Mouse (Mus musculus) kidney, embryonic 16.5 days (tissue): ENCODE measurements around the gene B4galnt3. TPM values are rescaled to one million over a fixed set of nuclear protein-coding genes. Genes with fewer than 3 reads are reported as not detected.
A peak's percentile ranks its signal among the peaks of the same experiment; 100 is the strongest.

Experiments
- ATAC-seq: fragments of 200-750 bp; cut with Nextera tagmentation; 2 replicates; pipeline ENCODE4 v1.8.0; 2017; ENCODE audit warnings: moderate TSS enrichment; ENCODE audit not compliant: low FRiP score, low TSS enrichment
- H3K27ac ChIP-seq: fragments of 300-500 bp; sonication (generic); 2 replicates; pipeline ENCODE4 v1.5.1; 2014; ENCODE audit warnings: low read length
- H3K27me3 ChIP-seq: fragments of 300-500 bp; sonication (generic); 2 replicates; pipeline ENCODE4 v1.6.1; 2014; ENCODE audit warnings: low read length, control low read depth, mixed read lengths; ENCODE audit not compliant: insufficient read depth
- H3K36me3 ChIP-seq: fragments of 300-500 bp; sonication (generic); 2 replicates; pipeline ENCODE4 v1.6.1; 2014; ENCODE audit warnings: low read length, control low read depth, mixed read lengths; ENCODE audit not compliant: insufficient read depth
- H3K4me1 ChIP-seq: fragments of 300-500 bp; sonication (generic); 2 replicates; pipeline ENCODE4 v1.6.1; 2014; ENCODE audit warnings: low read length, control low read depth, mixed read lengths; ENCODE audit not compliant: insufficient read depth
- H3K4me2 ChIP-seq: fragments of 300-500 bp; sonication (generic); replicated peaks from 2 replicates; pipeline ENCODE4 v1.6.1; 2014; ENCODE audit warnings: low read depth, low read length
- H3K4me3 ChIP-seq: fragments of 300-500 bp; sonication (generic); 2 replicates; pipeline ENCODE4 v1.5.1; 2014; ENCODE audit warnings: mild to moderate bottlenecking, low read length
- H3K9ac ChIP-seq: fragments of 300-500 bp; sonication (generic); replicated peaks from 2 replicates; pipeline ENCODE4 v1.6.1; 2014; ENCODE audit warnings: low read length
- H3K9me3 ChIP-seq: fragments of 300-500 bp; sonication (generic); 2 replicates; pipeline ENCODE4 v1.6.1; 2016; ENCODE audit warnings: low read length, control low read depth
- WGBS: fragments of 180-500 bp; shearing (Covaris S2); extraction: QIAGEN DNeasy Blood & Tissue Kit; methylation state at CpG from one replicate; pipeline ENCODE4 v1.1.7; 2014; 5-methylcytosine and 5-hydroxymethylcytosine counted together
- polyA plus RNA-seq: library from polyadenylated mRNA; unstranded; fragments of >200 nt; fragmentation: Nextera tagmentation; extraction: Ambion mirVana; gene quantifications from 2 replicates; pipeline ENCODE4 v1.2.1, GENCODE M21; 2015

The B4galnt3 gene
- polyA plus RNA-seq, result 2.4 and 2.6 TPM in 2 replicates

DNA sequence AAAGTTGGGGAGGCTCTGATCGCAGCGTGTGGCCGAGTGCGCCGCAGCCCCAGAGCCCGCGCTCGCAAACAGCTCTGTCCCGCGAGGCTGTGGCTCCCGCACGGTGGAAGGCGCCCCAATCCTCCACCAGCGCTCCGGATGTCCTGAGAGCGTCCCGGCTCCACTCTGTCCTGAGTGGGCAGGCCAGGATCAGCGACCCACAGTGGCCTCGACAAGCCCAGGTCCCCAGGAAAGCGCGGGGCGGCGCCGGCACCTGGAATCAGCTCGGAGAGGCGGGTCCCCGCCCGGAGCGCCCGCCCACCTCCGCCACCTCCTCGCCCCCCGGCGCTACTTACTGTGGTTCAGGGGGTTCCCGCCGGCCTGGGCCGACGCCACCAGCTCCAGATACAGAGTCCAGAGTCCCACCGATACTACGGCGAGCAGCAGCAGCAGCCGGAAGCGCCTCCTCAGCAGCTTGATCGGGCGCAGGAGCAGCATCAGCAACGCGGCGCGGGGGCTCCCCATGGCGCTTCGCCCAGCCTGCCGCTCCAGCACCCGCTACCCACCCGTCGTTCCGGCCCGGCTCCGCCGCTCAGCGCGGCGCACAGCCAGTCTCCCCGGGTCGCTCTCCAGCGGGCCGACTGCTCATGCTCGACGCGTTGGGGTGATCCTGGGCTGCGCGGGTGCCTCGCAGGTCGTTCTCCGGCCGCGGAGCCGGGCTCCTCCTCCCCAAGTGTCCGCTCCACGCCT lies at the start of gene B4galnt3, which contains the start of gene D330020A13Rik:
TSS of gene B4galnt3 (minus strand) at position 504 of the 729 bp plus-strand sequence.
TSS of gene D330020A13Rik (plus strand) at position 309 of the 729 bp plus-strand sequence.
- WGBS, result under 1% methylated on average over 72 of the region's 79 CpGs
- H3K27ac ChIP-seq, result peak within 1 kb of the TSS; percentile 76
- ATAC-seq, result peak; percentile 80
- no peaks in the 10 kb centered on the region for H3K36me3 ChIP-seq
- peaks cover 6% of the 10 kb centered on the region; the same call in 1 of the 2 replicates for H3K27me3 ChIP-seq
- H3K4me1 ChIP-seq, result 0 out of 2 replicates have a peak, but pooled peaks cover 6% of the 10 kb centered on the region
- peak within 1 kb of the TSS; percentile 73 for H3K4me3 ChIP-seq
- no peaks in the 10 kb centered on the region for H3K9me3 ChIP-seq
- peak within 1 kb of the TSS; percentile 99 for H3K4me2 ChIP-seq
- peak within 1 kb of the TSS; percentile 79 for H3K9ac ChIP-seq

- H3K9ac ChIP-seq, result no peak overlapping the region
- no peak for ATAC-seq
- no peaks in the 10 kb centered on the region for H3K4me1 ChIP-seq
- 56% methylated on average over 1 of the region's 1 CpGs for WGBS
- no peak overlapping the region for H3K4me2 ChIP-seq
- H3K27me3 ChIP-seq, result no peaks in the 10 kb centered on the region
- H3K36me3 ChIP-seq, result peaks cover 46% of the 10 kb centered on the region
- H3K4me3 ChIP-seq, result no peak overlapping the region
- H3K9me3 ChIP-seq, result no peaks in the 10 kb centered on the region
- no peak overlapping the region for H3K27ac ChIP-seq
These were observed 49.6 kb upstream of the B4galnt3 start for GRCm38 (mm10) chr6:120343992-120344391.

DNA sequence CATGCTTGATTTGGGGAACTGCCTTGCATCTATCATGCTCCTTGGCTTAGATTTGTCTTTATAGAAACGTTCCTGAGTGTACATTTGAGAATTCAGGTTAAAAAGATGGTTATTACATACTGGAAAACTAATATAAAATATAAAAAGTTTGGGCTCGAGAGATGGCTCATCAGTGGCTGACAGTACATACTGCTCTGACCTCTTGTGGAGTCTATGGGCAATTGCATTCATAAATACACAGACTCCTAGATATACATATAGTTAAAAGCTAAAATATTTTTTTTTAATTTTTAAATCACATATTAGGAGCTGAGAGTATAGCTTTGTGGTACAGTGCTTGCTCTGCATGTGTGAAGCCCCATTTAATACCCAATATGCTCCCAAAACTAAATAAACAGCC lies 38.0 kb upstream of the B4galnt3 start:
- H3K36me3 ChIP-seq, result peaks cover 66% of the 10 kb centered on the region
- H3K27me3 ChIP-seq, result no peaks in the 10 kb centered on the region
- H3K4me2 ChIP-seq, result no peak overlapping the region
- no peaks in the 10 kb centered on the region for H3K4me1 ChIP-seq
- no peak overlapping the region for H3K4me3 ChIP-seq
- H3K27ac ChIP-seq, result no peak overlapping the region
- no peak for ATAC-seq
- H3K9me3 ChIP-seq, result no peaks in the 10 kb centered on the region
- no peak overlapping the region for H3K9ac ChIP-seq
- 82% methylated on average over 2 of the region's 2 CpGs for WGBS

GRCm38 (mm10) chr6:120324295-120324927 lies 30.1 kb upstream of the B4galnt3 start:
- no peaks in the 10 kb centered on the region for H3K9me3 ChIP-seq
- WGBS, result 32% methylated on average over 6 of the region's 6 CpGs
- H3K27ac ChIP-seq, result no peak overlapping the region
- H3K4me1 ChIP-seq, result no peaks in the 10 kb centered on the region
- H3K27me3 ChIP-seq, result no peaks in the 10 kb centered on the region
- no peak overlapping the region for H3K4me3 ChIP-seq
- peaks cover 11% of the 10 kb centered on the region for H3K36me3 ChIP-seq
- H3K9ac ChIP-seq, result no peak overlapping the region
- no peak overlapping the region for H3K4me2 ChIP-seq
- no peak for ATAC-seq

DNA sequence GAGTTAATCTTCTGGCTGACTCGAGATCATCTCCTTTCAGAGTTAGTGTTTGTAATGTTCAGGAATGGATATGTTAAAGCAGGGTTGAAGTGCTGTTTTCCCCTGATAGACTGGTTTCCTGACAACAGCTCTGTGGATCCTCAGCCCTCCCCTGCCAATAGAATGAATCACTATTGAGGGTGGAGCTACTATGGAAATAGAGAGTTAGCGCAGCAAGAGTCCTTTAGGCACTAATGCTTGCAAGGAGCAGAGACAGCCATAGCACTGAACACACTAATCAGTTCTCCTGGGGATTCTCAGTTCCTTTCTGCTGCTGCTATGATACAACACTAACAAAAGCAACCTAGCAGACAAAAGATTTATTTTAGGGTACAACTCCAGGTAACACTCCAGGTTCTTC lies 26.0 kb upstream of the B4galnt3 start:
- no peak overlapping the region for H3K9ac ChIP-seq
- no peaks in the 10 kb centered on the region for H3K9me3 ChIP-seq
- 71% methylated on average over 2 of the region's 2 CpGs for WGBS
- H3K27me3 ChIP-seq, result no peaks in the 10 kb centered on the region
- H3K4me2 ChIP-seq, result no peak overlapping the region
- no peaks in the 10 kb centered on the region for H3K4me1 ChIP-seq
- ATAC-seq, result no peak
- no peaks in the 10 kb centered on the region; the same call in 1 of the 2 replicates for H3K36me3 ChIP-seq
- no peak overlapping the region for H3K4me3 ChIP-seq
- no peak overlapping the region for H3K27ac ChIP-seq

- no peaks in the 10 kb centered on the region for H3K9me3 ChIP-seq
- H3K9ac ChIP-seq, result no peak overlapping the region
- no peak for ATAC-seq
- 91% methylated on average over 9 of the region's 9 CpGs for WGBS
- H3K4me3 ChIP-seq, result no peak overlapping the region
- no peak overlapping the region for H3K4me2 ChIP-seq
- H3K27ac ChIP-seq, result no peak overlapping the region
- H3K4me1 ChIP-seq, result no peaks in the 10 kb centered on the region
- H3K36me3 ChIP-seq, result no peaks in the 10 kb centered on the region
- no peaks in the 10 kb centered on the region for H3K27me3 ChIP-seq
These were observed 24.8 kb upstream of the B4galnt3 start for GRCm38 (mm10) chr6:120319129-120319528.

DNA sequence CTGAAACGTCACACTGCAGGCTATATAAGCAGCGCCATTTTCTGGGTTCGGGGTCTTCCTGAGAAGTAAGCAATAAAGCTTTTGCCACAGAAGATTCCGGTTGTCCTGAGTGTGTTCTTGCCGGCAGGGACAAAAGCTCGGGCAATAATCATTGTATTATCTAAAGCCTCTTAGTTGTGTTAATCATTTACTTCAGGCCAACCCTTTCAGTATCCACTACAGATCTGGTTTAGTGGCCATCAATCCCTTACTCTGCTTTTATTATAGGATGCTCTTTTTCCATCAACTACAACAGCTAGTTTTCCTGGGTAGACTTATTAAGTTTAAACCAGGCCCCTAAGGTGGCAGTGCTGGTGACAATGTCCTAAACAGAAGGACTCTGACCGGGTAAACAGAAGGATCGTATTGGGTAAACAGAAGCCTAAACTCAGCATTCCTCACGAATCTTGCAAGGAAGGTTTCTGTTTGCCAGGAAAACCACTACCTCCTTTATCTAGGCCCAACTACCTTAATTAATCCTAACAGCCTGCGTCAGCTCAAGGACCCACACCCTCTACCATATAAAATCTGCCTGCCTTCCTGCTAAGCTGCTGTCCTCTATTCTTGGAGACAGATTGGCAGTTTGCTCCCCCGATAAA lies 24.1 kb upstream of the B4galnt3 start:
- ATAC-seq, result no peak
- 74% methylated on average over 11 of the region's 11 CpGs for WGBS
- Histone ChIP-seq H3K4me1 (no peaks in the 10 kb centered on the region), H3K9me3 (no peaks in the 10 kb centered on the region), H3K27me3 (no peaks in the 10 kb centered on the region), H3K36me3 (no peaks in the 10 kb centered on the region), H3K9ac (no peak overlapping the region), H3K27ac (no peak overlapping the region), H3K4me3 (no peak overlapping the region), H3K4me2 (no peak overlapping the region)

GRCm38 (mm10) chr6:120312443-120312842 lies 18.1 kb upstream of the B4galnt3 start:
- Histone ChIP-seq H3K36me3 (no peaks in the 10 kb centered on the region), H3K27me3 (no peaks in the 10 kb centered on the region), H3K4me1 (no peaks in the 10 kb centered on the region), H3K4me2 (no peak overlapping the region), H3K27ac (no peak overlapping the region), H3K9ac (no peak overlapping the region), H3K4me3 (no peak overlapping the region), H3K9me3 (no peaks in the 10 kb centered on the region)
- 56% methylated on average over 5 of the region's 5 CpGs for WGBS
- no peak for ATAC-seq

- Histone ChIP-seq H3K9me3 (no peaks in the 10 kb centered on the region), H3K27ac (no peak overlapping the region), H3K4me2 (no peak overlapping the region), H3K9ac (no peak overlapping the region), H3K36me3 (no peaks in the 10 kb centered on the region), H3K4me1 (no peaks in the 10 kb centered on the region), H3K27me3 (no peaks in the 10 kb centered on the region), H3K4me3 (no peak overlapping the region)
- WGBS, result 38% methylated on average over 3 of the region's 3 CpGs
- ATAC-seq, result no peak
These were observed 15.4 kb upstream of the B4galnt3 start for GRCm38 (mm10) chr6:120309787-120310186.
